Mouse (Mus musculus) megakaryocyte, embryonic 14.5 days (primary cell): ENCODE results near the gene Rpl21.

Source experiments
- FLI1 ChIP-seq: IDR thresholded peaks from 2 replicates; pipeline ENCODE4 v1.6.1; 2012; ENCODE audit warnings: low read length, inconsistent platforms, mixed read lengths
- GATA1 ChIP-seq: IDR thresholded peaks from 3 replicates; pipeline ENCODE4 v1.6.1; 2012; ENCODE audit warnings: mixed read lengths, low read length, inconsistent platforms, borderline replicate concordance

- no peak for TF ChIP-seq GATA1
- no peak for TF ChIP-seq FLI1
Observed at GRCm38 (mm10) chr5:146792140-146792791, 40.4 kb upstream of the Rpl21 start.
